Mouse (Mus musculus) liver, adult 2 months (tissue): Measurements from ENCODE around the gene Serac1.

Experiments used
- CTCF ChIP-seq: fragments of 200-500 bp; IDR thresholded peaks from 2 replicates; pipeline ENCODE4 v1.5.1; 2011; ENCODE audit warnings: low read depth, low read length, control low read depth
- POLR2A ChIP-seq: fragments of 200-500 bp; IDR thresholded peaks from 2 replicates; pipeline ENCODE4 v1.6.1; 2011; ENCODE audit warnings: low read length, control low read depth; ENCODE audit not compliant: insufficient read depth; ENCODE audit errors: extremely low read depth

GRCm38 (mm10) chr17:6103566-6103965, 24.0 kb upstream of the Serac1 start:
- TF ChIP-seq POLR2A: no peak
- TF ChIP-seq CTCF: no peak
